Mouse (Mus musculus): Measurements from ENCODE around the gene Spdl1. TPM values are rescaled to one million over a fixed set of nuclear protein-coding genes. Genes with fewer than 3 reads are reported as not detected.
"Not testable (repeated sequence)": the region's sequence is repeated elsewhere in the genome, so short reads cannot be mapped to it uniquely, and the experiment has no call there.

Spdl1 gene
- polyA plus RNA-seq, 1 experiment = 15.7 TPM

DNA sequence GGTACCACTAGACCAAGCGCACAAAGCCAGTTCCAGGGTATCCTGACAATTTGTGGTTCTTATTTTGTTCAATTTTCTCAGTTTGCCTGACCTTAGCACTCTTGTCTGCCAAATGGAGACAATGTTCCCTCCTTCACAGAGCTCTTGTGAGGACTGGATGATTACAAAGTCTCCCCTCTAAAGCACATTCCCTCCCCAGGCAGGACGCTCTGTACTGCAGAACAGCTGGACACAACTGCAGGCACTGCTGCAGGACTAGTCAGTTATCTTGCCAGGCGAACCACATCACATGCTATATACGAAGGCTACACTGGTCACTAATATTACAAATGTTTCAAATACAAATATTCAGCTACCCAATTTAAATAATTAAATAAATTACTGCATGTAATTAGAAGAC, 8.7 kb downstream of the Spdl1 start:
- TF ChIP-seq CTCF (IDR thresholded peaks at IDR 0.05; ENCODE audit: low read depth, low read length) (no peak), POLR2A (IDR thresholded peaks at IDR 0.05; ENCODE audit: borderline replicate concordance, low read depth, low read length) (no peak)
- Histone ChIP-seq H3K4me1 (ENCODE audit: control insufficient read depth, insufficient read depth, low read length) (peaks cover 32% of the 10 kb centered on the region), H3K27ac (ENCODE audit: insufficient read depth, low read depth, low read length) (no peak overlapping the region), H3K4me3 (ENCODE audit: insufficient read depth, low read length) (no peak overlapping the region)

DNA sequence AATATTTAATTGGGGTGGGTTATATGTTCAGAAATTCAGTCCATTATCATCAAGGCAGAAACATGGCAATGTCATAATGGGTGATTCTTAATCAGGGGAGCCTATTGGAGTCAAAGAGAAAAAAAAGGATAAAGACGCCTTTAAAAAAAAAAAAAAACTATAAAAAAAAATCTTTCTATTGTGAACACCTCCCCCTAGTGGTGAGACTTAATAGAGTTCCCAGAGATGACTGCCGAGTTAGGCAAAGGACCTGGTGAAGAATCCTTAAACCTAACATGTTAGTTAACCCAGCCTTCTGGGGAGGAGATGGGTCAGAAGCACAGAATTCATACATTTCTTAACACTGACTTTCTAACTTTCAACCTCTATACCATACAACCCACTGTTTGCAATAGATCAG, 18.7 kb downstream of the Spdl1 start:
- no peaks in the 10 kb centered on the region for H3K4me1 ChIP-seq (ENCODE audit: control insufficient read depth, insufficient read depth, low read length)
- no peak overlapping the region for H3K4me3 ChIP-seq (ENCODE audit: insufficient read depth, low read length)
- no peak overlapping the region for H3K27ac ChIP-seq (ENCODE audit: insufficient read depth, low read depth, low read length)
- TF ChIP-seq CTCF (IDR thresholded peaks at IDR 0.05; ENCODE audit: low read depth, low read length) (no peak), POLR2A (IDR thresholded peaks at IDR 0.05; ENCODE audit: borderline replicate concordance, low read depth, low read length) (no peak)

DNA sequence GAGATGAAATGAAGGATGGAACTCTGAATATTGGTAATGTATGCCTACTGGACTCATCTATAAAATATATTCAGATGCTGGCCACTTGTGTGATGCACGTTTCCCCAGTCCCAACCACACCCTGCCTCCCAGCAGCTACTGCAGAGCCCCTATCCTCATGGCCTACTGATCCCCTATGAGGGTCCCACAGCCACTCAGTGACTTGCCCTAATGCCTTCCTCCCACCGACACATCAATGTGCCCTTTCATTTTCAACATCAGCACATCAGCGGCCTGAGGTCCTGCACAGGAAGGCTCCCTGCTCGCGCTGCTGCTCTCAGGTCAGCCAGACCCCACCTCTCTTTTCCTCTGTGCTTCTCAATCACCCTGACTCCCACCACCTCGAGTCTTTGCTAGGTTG, 19.1 kb downstream of the Spdl1 start:
- no peak overlapping the region for H3K4me3 ChIP-seq (ENCODE audit: insufficient read depth, low read length)
- no peak for TF ChIP-seq POLR2A (IDR thresholded peaks at IDR 0.05; ENCODE audit: borderline replicate concordance, low read depth, low read length)
- TF ChIP-seq CTCF (IDR thresholded peaks at IDR 0.05; ENCODE audit: low read depth, low read length) = no peak
- H3K27ac ChIP-seq (ENCODE audit: insufficient read depth, low read depth, low read length) = no peak overlapping the region
- H3K4me1 ChIP-seq (ENCODE audit: control insufficient read depth, insufficient read depth, low read length) = no peaks in the 10 kb centered on the region

DNA sequence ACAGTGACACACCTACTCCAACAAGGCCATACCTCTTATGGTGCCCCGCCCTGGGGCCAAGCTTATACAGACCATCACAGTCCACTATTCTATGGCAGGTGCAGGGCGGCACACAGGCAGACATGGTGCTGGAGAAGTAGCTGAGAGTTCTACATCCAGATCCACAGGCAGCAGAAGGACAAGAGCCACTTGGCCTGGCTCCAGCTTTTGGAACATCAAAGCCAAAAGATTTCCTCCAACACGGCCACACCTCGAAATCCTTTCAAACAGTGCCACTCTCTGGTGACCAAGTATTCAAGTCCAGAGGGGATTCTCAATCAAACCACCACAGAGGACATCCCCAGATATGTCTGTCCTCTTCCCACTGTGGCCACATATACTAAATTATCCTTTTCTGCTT, 28.4 kb downstream of the Spdl1 start:
- not testable (repeated sequence) for H3K4me3 ChIP-seq (ENCODE audit: insufficient read depth, low read length); H3K27ac ChIP-seq (ENCODE audit: insufficient read depth, low read depth, low read length); H3K4me1 ChIP-seq (ENCODE audit: control insufficient read depth, insufficient read depth, low read length)

DNA sequence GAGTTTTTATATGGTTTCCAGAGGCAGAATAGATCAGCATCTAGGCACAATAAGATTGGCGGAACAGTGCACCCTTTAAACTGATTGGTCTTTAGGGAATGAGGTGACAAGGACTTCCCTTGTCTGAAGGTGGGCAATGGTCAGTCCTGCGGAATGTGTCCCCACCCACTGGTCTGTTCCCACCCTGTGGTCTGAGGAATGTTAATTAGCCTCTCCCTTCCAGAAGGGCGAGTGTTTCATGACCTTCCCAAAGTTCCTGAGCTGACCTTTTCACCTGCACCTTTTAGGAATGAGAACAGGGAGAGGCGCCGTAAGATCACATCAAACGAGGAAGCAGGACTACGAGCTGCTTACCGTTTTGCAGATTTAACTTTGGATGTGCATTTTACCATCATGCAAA, 35.4 kb downstream of the Spdl1 start:
- not testable (repeated sequence) for H3K27ac ChIP-seq (ENCODE audit: insufficient read depth, low read depth, low read length); H3K4me1 ChIP-seq (ENCODE audit: control insufficient read depth, insufficient read depth, low read length); H3K4me3 ChIP-seq (ENCODE audit: insufficient read depth, low read length)

DNA sequence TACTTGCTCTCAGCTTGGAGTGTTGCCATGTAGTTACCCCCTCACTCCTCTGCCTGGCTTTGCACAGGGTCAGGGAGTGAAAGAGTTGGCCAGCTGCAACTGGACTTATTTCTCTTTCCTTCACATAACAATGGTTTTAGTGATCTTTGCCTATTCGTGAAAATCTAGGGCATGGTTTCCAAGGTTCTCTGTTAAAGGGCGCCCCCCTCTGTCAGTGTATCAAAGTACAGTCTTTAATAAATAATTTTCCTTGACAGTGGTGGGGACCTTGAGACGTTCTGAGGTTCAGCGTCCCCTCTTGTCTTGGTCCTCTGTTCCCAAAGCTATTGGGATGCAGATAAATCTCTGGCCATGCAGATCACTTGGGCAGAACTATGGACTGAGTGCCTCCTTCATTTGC, 37.3 kb downstream of the Spdl1 start:
- no peak overlapping the region for H3K27ac ChIP-seq (ENCODE audit: insufficient read depth, low read depth, low read length)
- no peak overlapping the region for H3K4me3 ChIP-seq (ENCODE audit: insufficient read depth, low read length)
- TF ChIP-seq CTCF (IDR thresholded peaks at IDR 0.05; ENCODE audit: low read depth, low read length) (no peak), POLR2A (IDR thresholded peaks at IDR 0.05; ENCODE audit: borderline replicate concordance, low read depth, low read length) (no peak)
- H3K4me1 ChIP-seq (ENCODE audit: control insufficient read depth, insufficient read depth, low read length) = no peaks in the 10 kb centered on the region

DNA sequence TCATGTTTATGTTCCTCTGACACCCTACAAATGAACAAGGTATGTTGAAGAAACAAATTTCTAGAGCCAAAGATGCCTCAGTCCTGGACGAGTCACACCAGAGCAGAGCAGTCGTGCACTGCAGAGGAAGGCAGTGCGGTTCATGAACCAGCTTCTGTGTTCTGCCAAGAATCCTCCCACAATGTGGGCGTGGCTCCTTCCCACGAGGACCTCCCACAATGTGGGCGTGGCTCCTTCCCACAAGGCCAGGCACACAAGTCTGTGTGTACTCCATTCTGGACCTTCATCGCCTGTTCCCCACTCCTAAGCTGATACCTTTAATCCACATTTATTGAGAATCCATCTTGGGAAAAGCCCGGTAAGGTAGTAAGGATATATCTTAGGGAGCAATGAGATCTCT, 41.6 kb downstream of the Spdl1 start:
- TF ChIP-seq CTCF (IDR thresholded peaks at IDR 0.05; ENCODE audit: low read depth, low read length) (no peak), POLR2A (IDR thresholded peaks at IDR 0.05; ENCODE audit: borderline replicate concordance, low read depth, low read length) (no peak)
- H3K4me3 ChIP-seq (ENCODE audit: insufficient read depth, low read length) = no peak overlapping the region

DNA sequence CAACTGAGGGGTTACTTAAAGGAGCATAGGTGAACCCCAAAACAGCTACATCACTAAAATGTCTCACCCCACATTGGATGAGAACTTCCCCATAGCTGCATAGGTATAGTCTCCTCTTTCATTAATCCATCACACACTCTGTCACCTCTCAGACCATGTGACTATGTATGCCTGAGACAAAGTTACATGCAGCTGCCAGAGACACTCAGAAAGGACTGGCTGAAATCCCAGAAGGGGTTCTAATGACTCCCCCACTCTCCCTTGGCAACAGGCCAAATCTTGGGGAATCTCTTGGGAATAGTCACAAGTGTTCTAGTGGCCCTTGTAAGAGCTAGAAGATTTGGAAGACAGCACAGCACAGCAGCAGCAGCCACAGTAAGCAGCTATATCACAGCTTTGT, 48.6 kb downstream of the Spdl1 start:
- TF ChIP-seq CTCF (IDR thresholded peaks at IDR 0.05; ENCODE audit: low read depth, low read length) (no peak), POLR2A (IDR thresholded peaks at IDR 0.05; ENCODE audit: borderline replicate concordance, low read depth, low read length) (no peak)
- Histone ChIP-seq H3K4me1 (ENCODE audit: control insufficient read depth, insufficient read depth, low read length) (peaks cover 34% of the 10 kb centered on the region), H3K4me3 (ENCODE audit: insufficient read depth, low read length) (no peak overlapping the region), H3K27ac (ENCODE audit: insufficient read depth, low read depth, low read length) (no peak overlapping the region)

More for the DNA sequence above, 41.6 kb downstream of the Spdl1 start:
- Histone ChIP-seq H3K4me1 (ENCODE audit: control insufficient read depth, insufficient read depth, low read length) (no peaks in the 10 kb centered on the region), H3K27ac (ENCODE audit: insufficient read depth, low read depth, low read length) (no peak overlapping the region)

DNA sequence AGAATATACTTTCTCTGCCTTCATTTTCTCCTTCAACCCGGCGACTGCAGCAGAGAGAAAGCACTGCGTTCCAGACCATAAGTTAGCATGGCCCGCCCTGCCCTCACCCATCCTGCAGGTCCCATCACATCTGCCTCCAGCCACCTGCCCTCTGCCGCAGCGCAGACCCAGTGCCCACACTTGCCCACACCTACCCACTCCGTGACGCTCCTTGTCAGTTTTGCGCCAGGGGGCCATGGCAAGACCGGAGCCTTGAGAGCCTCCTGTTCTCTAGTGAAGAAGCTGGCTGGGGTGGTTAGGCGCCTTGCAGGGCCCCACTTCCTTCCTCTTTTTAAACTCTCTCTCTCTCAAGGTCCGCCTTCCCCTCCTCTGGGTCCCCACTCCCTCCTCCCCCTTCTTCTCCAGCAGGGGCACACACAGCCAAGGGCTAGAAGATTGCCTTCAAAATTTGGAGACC, 49.8 kb downstream of the Spdl1 start, which contains the start of gene Dock2:
Dock2 (minus strand) TSS at position 306 of the 457 bp plus-strand sequence.
- Histone ChIP-seq H3K4me1 (ENCODE audit: control insufficient read depth, insufficient read depth, low read length) (peaks cover 45% of the 10 kb centered on the region), H3K27ac (ENCODE audit: insufficient read depth, low read depth, low read length) (peak within 1 kb of the TSS; percentile 94), H3K4me3 (ENCODE audit: insufficient read depth, low read length) (peak within 1 kb of the TSS; percentile 83)
- TF ChIP-seq POLR2A (IDR thresholded peaks at IDR 0.05; ENCODE audit: borderline replicate concordance, low read depth, low read length) (no peak; the same call in 1 of the 2 replicates), CTCF (IDR thresholded peaks at IDR 0.05; ENCODE audit: low read depth, low read length) (no peak)

DNA sequence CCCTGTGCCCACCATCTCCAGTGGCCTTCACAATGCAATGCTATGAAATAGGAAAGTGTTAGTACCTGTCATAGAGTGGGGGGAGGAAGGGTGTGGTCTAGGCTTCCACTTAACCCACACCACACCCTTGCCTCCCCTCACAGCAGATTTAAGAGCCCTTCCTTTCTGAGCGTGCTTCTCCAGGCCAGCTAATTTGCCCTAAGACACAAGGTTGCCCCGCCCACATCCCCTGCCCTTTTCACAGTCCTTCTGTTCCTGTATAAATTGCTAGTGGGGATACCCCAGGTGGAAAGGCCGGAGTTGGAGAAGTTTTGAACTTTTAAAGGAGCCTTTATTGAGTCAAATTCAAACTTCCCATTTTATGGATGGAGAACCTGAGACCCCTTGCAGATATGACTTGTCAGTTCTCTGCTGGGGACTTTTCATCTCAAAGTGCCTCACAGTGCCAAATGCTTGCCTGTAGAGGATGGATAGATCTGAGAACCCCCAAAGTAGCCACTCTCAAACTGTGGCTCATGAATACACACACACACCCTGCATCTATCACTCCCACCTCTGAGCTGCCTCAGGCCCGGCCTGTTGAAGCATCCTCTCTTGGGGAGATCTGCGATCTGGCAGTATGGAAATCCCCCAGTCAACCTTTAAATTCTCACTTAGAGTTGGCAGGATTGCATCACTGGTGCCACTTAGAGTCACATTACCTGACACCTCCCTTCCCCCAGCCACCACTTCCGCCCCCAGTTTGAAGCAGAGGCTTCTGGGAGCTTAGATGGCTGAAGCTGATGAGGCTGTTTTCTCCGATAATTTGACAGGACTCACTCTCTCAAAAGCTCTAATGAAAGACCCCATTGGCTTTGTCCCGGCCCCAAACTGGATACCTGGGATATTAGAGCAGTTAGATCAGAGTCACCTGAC, 50.7 kb downstream of the Spdl1 start:
- H3K27ac ChIP-seq (ENCODE audit: insufficient read depth, low read depth, low read length) = peak overlapping the region; percentile 94
- peaks cover 49% of the 10 kb centered on the region for H3K4me1 ChIP-seq (ENCODE audit: control insufficient read depth, insufficient read depth, low read length)
- peak; percentile 17; the same call in 1 of the 2 replicates for TF ChIP-seq CTCF (IDR thresholded peaks at IDR 0.05; ENCODE audit: low read depth, low read length)
- TF ChIP-seq POLR2A (IDR thresholded peaks at IDR 0.05; ENCODE audit: borderline replicate concordance, low read depth, low read length) = no peak
- H3K4me3 ChIP-seq (ENCODE audit: insufficient read depth, low read length) = peak overlapping the region; percentile 83
